8 mouse cellular contexts compared by ENCODE assay signal in genomic region chr2:136891068-136891950, GRCm38 (mm10). TPM values are rescaled to one million over a fixed set of nuclear protein-coding genes. Genes with fewer than 3 reads are reported as not detected.
DNase-seq lines count a peak whose midpoint lies in the region; ATAC-seq and TF ChIP-seq lines count a peak whose summit lies in the region.

Gene Slx4ip (plus strand): TSS chr2:136891218.
Gene AL731706.1 (minus strand): TSS chr2:136891389.
Gene Mkks (minus strand): TSS chr2:136891389.

- no peak; the same call in 1 of the 2 replicates for TF ChIP-seq EP300 in liver, embryonic 14.5 days (IDR thresholded peaks at IDR 0.05; ENCODE audit: low read depth)
- no peak for TF ChIP-seq EP300 in stomach, postnatal 0 days (optimal IDR thresholded peaks at IDR 0.05)

- H3K4me3 ChIP-seq in forebrain, embryonic 10.5 days: peak within 1 kb of the TSS; percentile 82
- H3K4me3 ChIP-seq in heart, embryonic 15.5 days: peak within 1 kb of the TSS; percentile 85
- H3K4me3 ChIP-seq in liver, embryonic 14.5 days (ENCODE audit: insufficient read depth in 1 of 2, low read depth in 2 of 2, low read length in 2 of 2): peak within 1 kb of the TSS; percentile 61 to 100
- peak within 1 kb of the TSS; percentile 70 for H3K4me3 ChIP-seq in neural tube, embryonic 11.5 days (ENCODE audit: low read depth, low read length)
- H3K4me3 ChIP-seq in stomach, postnatal 0 days (ENCODE audit: low read depth, low read length): peak within 1 kb of the TSS; percentile 81

- H3K4me1 ChIP-seq in forebrain, embryonic 10.5 days: peaks cover 21% of the 10 kb centered on the region
- H3K4me1 ChIP-seq in heart, embryonic 15.5 days (replicated peaks): peaks cover 18% of the 10 kb centered on the region
- peaks cover 14% of the 10 kb centered on the region in 2 experiments for H3K4me1 ChIP-seq in liver, embryonic 14.5 days (replicated peaks; ENCODE audit: control insufficient read depth in 2 of 2, insufficient read depth in 2 of 2, low read length in 1 of 2)
- no peaks in the 10 kb centered on the region for H3K4me1 ChIP-seq in neural tube, embryonic 11.5 days (ENCODE audit: control insufficient read depth, insufficient read depth, low read length)
- no peaks in the 10 kb centered on the region for H3K4me1 ChIP-seq in stomach, postnatal 0 days (replicated peaks; ENCODE audit: control insufficient read depth, insufficient read depth)

- peak; percentile 98 for ATAC-seq in heart, embryonic 15.5 days (replicated peaks; ENCODE audit: insufficient number of reproducible peaks, insufficient read depth, low FRiP score, low read depth)
- peak; percentile 92 for ATAC-seq in liver, embryonic 14.5 days (ENCODE audit: insufficient read depth)
- peak; percentile 98 for ATAC-seq in neural tube, embryonic 11.5 days (ENCODE audit: insufficient read depth, low FRiP score, low TSS enrichment)
- peak; percentile 99 for ATAC-seq in stomach, postnatal 0 days (ENCODE audit: low FRiP score, low TSS enrichment)

- peak within 1 kb of the TSS; percentile 83 for H3K9ac ChIP-seq in heart, embryonic 15.5 days
- peak within 1 kb of the TSS; percentile 83 for H3K9ac ChIP-seq in liver, embryonic 14.5 days (replicated peaks)
- peak within 1 kb of the TSS; percentile 81 for H3K9ac ChIP-seq in neural tube, embryonic 11.5 days (ENCODE audit: low read length)
- H3K9ac ChIP-seq in stomach, postnatal 0 days (ENCODE audit: low read length): peak within 1 kb of the TSS; percentile 75

- WGBS in forebrain, embryonic 10.5 days: under 1% methylated on average over 49 of the region's 49 CpGs
- WGBS in heart, embryonic 15.5 days: under 1% methylated on average over 49 of the region's 49 CpGs
- under 1% methylated on average over 49 of the region's 49 CpGs for WGBS in liver, embryonic 14.5 days (ENCODE audit: insufficient replicate concordance)
- under 1% methylated on average over 49 of the region's 49 CpGs for WGBS in neural tube, embryonic 11.5 days
- under 1% methylated on average over 49 of the region's 49 CpGs for WGBS in stomach, postnatal 0 days

- peak; percentile 99 for DNase-seq in CD8-positive naive resting alpha-beta T cell, adult 2 months (ENCODE audit: low read depth in 2 of 2, low spot score in 2 of 2)
- peak; percentile 98 for DNase-seq in c-Kit-positive CD71-negative TER-119-negative erythroid progenitor cells, embryonic 14.5 days (ENCODE audit: low read depth)
- DNase-seq in forebrain, embryonic 10.5 days (ENCODE audit: extremely low spot score, low spot score): peak; percentile 99
- DNase-seq in kidney, postnatal 25 days: peak; percentile 99 to 100
- peak; percentile 99 for DNase-seq in liver, embryonic 14.5 days (ENCODE audit: low read depth in 3 of 3, low spot score in 3 of 3)
- DNase-seq in neural tube, embryonic 11.5 days (ENCODE audit: low spot score): peak; percentile 99
- peak; percentile 99 for DNase-seq in stomach, postnatal 0 days (ENCODE audit: low spot score)

- peaks cover 5% of the 10 kb centered on the region for H3K36me3 ChIP-seq in forebrain, embryonic 10.5 days (replicated peaks)
- H3K36me3 ChIP-seq in heart, embryonic 15.5 days: no peaks in the 10 kb centered on the region
- no peaks in the 10 kb centered on the region for H3K36me3 ChIP-seq in liver, embryonic 14.5 days (replicated peaks; ENCODE audit: control insufficient read depth, insufficient read depth, low read depth)
- H3K36me3 ChIP-seq in neural tube, embryonic 11.5 days (ENCODE audit: control insufficient read depth, insufficient read depth, low read length): no peaks in the 10 kb centered on the region
- no peaks in the 10 kb centered on the region for H3K36me3 ChIP-seq in stomach, postnatal 0 days (ENCODE audit: control insufficient read depth, insufficient read depth, low read length)

- no peaks in the 10 kb centered on the region for H3K27me3 ChIP-seq in forebrain, embryonic 10.5 days (ENCODE audit: poor library complexity, severe bottlenecking)
- H3K27me3 ChIP-seq in heart, embryonic 15.5 days: no peaks in the 10 kb centered on the region
- H3K27me3 ChIP-seq in liver, embryonic 14.5 days (ENCODE audit: control insufficient read depth, insufficient read depth, low read length): no peaks in the 10 kb centered on the region
- no peaks in the 10 kb centered on the region for H3K27me3 ChIP-seq in neural tube, embryonic 11.5 days (ENCODE audit: control insufficient read depth, insufficient read depth, low read length)
- H3K27me3 ChIP-seq in stomach, postnatal 0 days (ENCODE audit: control insufficient read depth, insufficient read depth, low read length): no peaks in the 10 kb centered on the region

- H3K4me2 ChIP-seq in heart, embryonic 15.5 days: peak within 1 kb of the TSS; percentile 59
- H3K4me2 ChIP-seq in liver, embryonic 14.5 days (ENCODE audit: low read depth): peak within 1 kb of the TSS; percentile 78
- H3K4me2 ChIP-seq in neural tube, embryonic 11.5 days (ENCODE audit: low read depth): peak within 1 kb of the TSS; percentile 42
- H3K4me2 ChIP-seq in stomach, postnatal 0 days (replicated peaks; ENCODE audit: low read depth): peak within 1 kb of the TSS; percentile 56

- no peaks in the 10 kb centered on the region for H3K9me3 ChIP-seq in forebrain, embryonic 10.5 days
- H3K9me3 ChIP-seq in heart, embryonic 15.5 days (replicated peaks): no peaks in the 10 kb centered on the region
- no peaks in the 10 kb centered on the region for H3K9me3 ChIP-seq in liver, embryonic 14.5 days (ENCODE audit: control insufficient read depth, low read length)
- no peaks in the 10 kb centered on the region for H3K9me3 ChIP-seq in neural tube, embryonic 11.5 days (ENCODE audit: control insufficient read depth, low read length)
- no peaks in the 10 kb centered on the region for H3K9me3 ChIP-seq in stomach, postnatal 0 days (ENCODE audit: control insufficient read depth, low read length)

- H3K27ac ChIP-seq in forebrain, embryonic 10.5 days: peak within 1 kb of the TSS; percentile 97
- peak within 1 kb of the TSS; percentile 97 for H3K27ac ChIP-seq in heart, embryonic 15.5 days
- peak within 1 kb of the TSS; percentile 84 for H3K27ac ChIP-seq in liver, embryonic 14.5 days
- H3K27ac ChIP-seq in neural tube, embryonic 11.5 days (ENCODE audit: low read depth, low read length): peak within 1 kb of the TSS; percentile 81
- peak within 1 kb of the TSS; percentile 94 for H3K27ac ChIP-seq in stomach, postnatal 0 days (replicated peaks)

- peak; percentile 17; the same call in 1 of the 2 replicates for TF ChIP-seq CTCF in liver, embryonic 14.5 days (IDR thresholded peaks at IDR 0.05; ENCODE audit: low read depth)
- peak; percentile 21; the same call in 1 of the 2 replicates for TF ChIP-seq CTCF in stomach, postnatal 0 days (IDR thresholded peaks at IDR 0.05; ENCODE audit: low read depth)

RNA-seq across cellular contexts. Expression of gene Slx4ip, which starts in this region (rescaled TPM):
- polyA plus RNA-seq in forebrain, embryonic 10.5 days (2016; fragmentation: Nextera tagmentation; extraction: Ambion mirVana): 7.6 and 8.1 TPM in 2 replicates
- 4.3 and 4.5 TPM in 2 replicates for polyA plus RNA-seq in heart, embryonic 15.5 days (2015; fragmentation: Nextera tagmentation; extraction: Ambion mirVana)
- polyA plus RNA-seq in liver, embryonic 14.5 days (2012; rRNA removed): 0.74 and 1.2 TPM in 2 replicates
- polyA plus RNA-seq in liver, embryonic 14.5 days (2014; fragmentation: Nextera tagmentation; extraction: Ambion mirVana): 1.8 and 1.9 TPM in 2 replicates
- 8.7 and 9.4 TPM in 2 replicates for polyA plus RNA-seq in neural tube, embryonic 11.5 days (2014; fragmentation: Nextera tagmentation; extraction: Ambion mirVana)
- polyA plus RNA-seq in stomach, postnatal 0 days (2015; fragmentation: Nextera tagmentation; extraction: Ambion mirVana): 2.1 TPM in 2 replicates

RNA-seq across cellular contexts. Expression of gene AL731706.1, which starts in this region (rescaled TPM):
- polyA plus RNA-seq in forebrain, embryonic 10.5 days (2016; fragmentation: Nextera tagmentation; extraction: Ambion mirVana): 24.6 and 25.5 TPM in 2 replicates
- polyA plus RNA-seq in heart, embryonic 15.5 days (2015; fragmentation: Nextera tagmentation; extraction: Ambion mirVana): 32.1 and 43.9 TPM in 2 replicates
- 3.2 and 8.8 TPM in 2 replicates for polyA plus RNA-seq in liver, embryonic 14.5 days (2012; rRNA removed)
- 17.2 and 19.5 TPM in 2 replicates for polyA plus RNA-seq in liver, embryonic 14.5 days (2014; fragmentation: Nextera tagmentation; extraction: Ambion mirVana)
- polyA plus RNA-seq in neural tube, embryonic 11.5 days (2014; fragmentation: Nextera tagmentation; extraction: Ambion mirVana): 26.0 and 26.3 TPM in 2 replicates
- polyA plus RNA-seq in stomach, postnatal 0 days (2015; fragmentation: Nextera tagmentation; extraction: Ambion mirVana): 26.3 and 33.2 TPM in 2 replicates

RNA-seq across cellular contexts. Expression of gene Mkks, which starts in this region (rescaled TPM):
- 12.4 and 14.6 TPM in 2 replicates for polyA plus RNA-seq in forebrain, embryonic 10.5 days (2016; fragmentation: Nextera tagmentation; extraction: Ambion mirVana)
- polyA plus RNA-seq in heart, embryonic 15.5 days (2015; fragmentation: Nextera tagmentation; extraction: Ambion mirVana): 18.9 and 19.9 TPM in 2 replicates
- 2.6 and 2.9 TPM in 2 replicates for polyA plus RNA-seq in liver, embryonic 14.5 days (2012; rRNA removed)
- 4.0 TPM in 2 replicates for polyA plus RNA-seq in liver, embryonic 14.5 days (2014; fragmentation: Nextera tagmentation; extraction: Ambion mirVana)
- polyA plus RNA-seq in neural tube, embryonic 11.5 days (2014; fragmentation: Nextera tagmentation; extraction: Ambion mirVana): 15.8 and 16.5 TPM in 2 replicates
- polyA plus RNA-seq in stomach, postnatal 0 days (2015; fragmentation: Nextera tagmentation; extraction: Ambion mirVana): 10.8 and 15.6 TPM in 2 replicates

Comparison
In these comparisons a context has a peak if more than half of its experiments do, and no peak if none do; other contexts are left out.
1. Peak in every context shown above with its lines: DNase-seq, ATAC-seq, H3K4me3 ChIP-seq and H3K27ac ChIP-seq.